Mouse (Mus musculus): ENCODE results near the gene Tmem190. TPM values are rescaled to one million over a fixed set of nuclear protein-coding genes. Genes with fewer than 3 reads are reported as not detected.

Tmem190 gene
- total and polyA plus RNA-seq, 3 experiments, result not detected

GRCm38 (mm10) chr7:4742482-4742819 is 40.3 kb upstream of the Tmem190 start:
- Histone ChIP-seq H3K9ac (ENCODE audit: insufficient read depth, low read depth) (no peak overlapping the region), H3K4me2 (ENCODE audit: insufficient read depth, low read depth, poor library complexity, severe bottlenecking) (no peak overlapping the region)

GRCm38 (mm10) chr7:4743354-4743753 is 39.4 kb upstream of the Tmem190 start:
- Histone ChIP-seq H3K36me3 (replicated peaks in 1 of 2; ENCODE audit: control insufficient read depth in 1 of 2, insufficient read depth in 1 of 2, low read length in 1 of 2) (peaks cover 34 to 66% of the 10 kb centered on the region in 2 experiments), H3K4me1 (ENCODE audit: control insufficient read depth in 1 of 2, insufficient read depth in 2 of 2) (peaks cover 5 to 22% of the 10 kb centered on the region in 2 experiments; a peak in 3 of 4 replicates), H3K9ac (ENCODE audit: insufficient read depth, low read depth) (no peak overlapping the region), H3K27me3 (replicated peaks) (no peaks in the 10 kb centered on the region), H3K9me3 (replicated peaks; ENCODE audit: low read length) (no peaks in the 10 kb centered on the region), H3K4me3 (replicated peaks in 1 of 3; ENCODE audit: low read depth in 2 of 3, low read length in 2 of 3, poor library complexity in 1 of 3) (no peak overlapping the region), H3K4me2 (ENCODE audit: insufficient read depth, low read depth, poor library complexity, severe bottlenecking) (no peak overlapping the region), H3K27ac (ENCODE audit: insufficient read depth, low read depth) (no peak overlapping the region), H3K79me2 (replicated peaks; ENCODE audit: control insufficient read depth, extremely low read depth, insufficient read depth, poor library complexity, severe bottlenecking) (no peaks in the 10 kb centered on the region)
- TF ChIP-seq ZMIZ1 (IDR thresholded peaks at IDR 0.05; ENCODE audit: low read depth, low read length), result no peak
- TF ChIP-seq ELF1 (IDR thresholded peaks at IDR 0.05; ENCODE audit: low read depth, low read length), result no peak
- TF ChIP-seq BHLHE40 (IDR thresholded peaks at IDR 0.05; ENCODE audit: low read depth, low read length), result no peak
- TF ChIP-seq ETS1 (conservative IDR thresholded peaks at IDR 0.05; ENCODE audit: low read depth, low read length), result no peak
- TF ChIP-seq RAD21 (IDR thresholded peaks at IDR 0.05; ENCODE audit: low read depth, low read length), result no peak
- TF ChIP-seq JUND (conservative IDR thresholded peaks at IDR 0.05; ENCODE audit: low read depth, low read length), result no peak
- no peak for DNase-seq (ENCODE audit: extremely low read depth)
- in situ Hi-C loops (cut with MboI; ENCODE audit: low pct_ligation_motif_present, low pct_unique_long_range_greater_than_20kb, low sequenced_read_pairs), result no loop called here
- dilution Hi-C loops (cut with MboI; ENCODE audit: extremely low pct_ligation_motif_present, extremely low pct_unique_long_range_greater_than_20kb, low sequenced_read_pairs), result no loop called here

More at GRCm38 (mm10) chr7:4742482-4742819, 40.3 kb upstream of the Tmem190 start:
- in situ Hi-C loops (cut with MboI; ENCODE audit: low pct_ligation_motif_present, low pct_unique_long_range_greater_than_20kb, low sequenced_read_pairs), result no loop called here
- no peaks in the 10 kb centered on the region for H3K9me3 ChIP-seq (replicated peaks; ENCODE audit: low read length)
- TF ChIP-seq CHD1 (IDR thresholded peaks at IDR 0.05; ENCODE audit: low read depth, low read length), result no peak
- TF ChIP-seq USF2 (conservative IDR thresholded peaks at IDR 0.05; ENCODE audit: low read depth, low read length), result no peak
- TF ChIP-seq USF1 (IDR thresholded peaks at IDR 0.05; ENCODE audit: low read depth, low read length), result no peak
- no peak for TF ChIP-seq IRF4 (IDR thresholded peaks at IDR 0.05; ENCODE audit: low read depth, low read length)
- TF ChIP-seq NELFE (IDR thresholded peaks at IDR 0.05; ENCODE audit: low read depth, low read length), result no peak
- no peak for TF ChIP-seq UBTF (IDR thresholded peaks at IDR 0.05; ENCODE audit: low read depth, low read length)
- no peak for TF ChIP-seq NRF1 (IDR thresholded peaks at IDR 0.05; ENCODE audit: low read depth, low read length)
- TF ChIP-seq MYC (IDR thresholded peaks at IDR 0.05; ENCODE audit: low read depth, low read length), result no peak
- TF ChIP-seq ETS1 (conservative IDR thresholded peaks at IDR 0.05; ENCODE audit: low read depth, low read length), result no peak
- no peak for TF ChIP-seq TCF12 (IDR thresholded peaks at IDR 0.05; ENCODE audit: low read depth, low read length)
- no peak for TF ChIP-seq SMC3 (IDR thresholded peaks at IDR 0.05; ENCODE audit: low read depth, low read length)
- no peak for TF ChIP-seq MAZ (IDR thresholded peaks at IDR 0.05; ENCODE audit: low read depth, low read length)
- no peak for TF ChIP-seq RCOR1 (conservative IDR thresholded peaks at IDR 0.05; ENCODE audit: low read depth, low read length)
- no peak for TF ChIP-seq ZNF384 (IDR thresholded peaks at IDR 0.05; ENCODE audit: low read depth, low read length)
- peaks cover 34 to 57% of the 10 kb centered on the region in 2 experiments for H3K36me3 ChIP-seq (replicated peaks in 1 of 2; ENCODE audit: control insufficient read depth in 1 of 2, insufficient read depth in 1 of 2, low read length in 1 of 2)
- dilution Hi-C loops (cut with MboI; ENCODE audit: extremely low pct_ligation_motif_present, extremely low pct_unique_long_range_greater_than_20kb, low sequenced_read_pairs), result no loop called here
- H3K4me3 ChIP-seq (replicated peaks in 1 of 3; ENCODE audit: low read depth in 2 of 3, low read length in 2 of 3, poor library complexity in 1 of 3), result no peak overlapping the region
- DNase-seq (ENCODE audit: extremely low read depth), result no peak
- peaks cover 5 to 24% of the 10 kb centered on the region in 2 experiments; a peak in 3 of 4 replicates for H3K4me1 ChIP-seq (ENCODE audit: control insufficient read depth in 1 of 2, insufficient read depth in 2 of 2)
- H3K79me2 ChIP-seq (replicated peaks; ENCODE audit: control insufficient read depth, extremely low read depth, insufficient read depth, poor library complexity, severe bottlenecking), result no peaks in the 10 kb centered on the region
- no peak overlapping the region for H3K27ac ChIP-seq (ENCODE audit: insufficient read depth, low read depth)
- no peaks in the 10 kb centered on the region for H3K27me3 ChIP-seq (replicated peaks)

Data from CH12.LX (cell line).